ENCODE assay signal across 9 mouse cellular contexts in genomic region chr5:124438229-124438628, GRCm38 (mm10). TPM values are rescaled to one million over a fixed set of nuclear protein-coding genes. Genes with fewer than 3 reads are reported as not detected.
DNase-seq lines count a peak whose midpoint lies in the region; ATAC-seq and TF ChIP-seq lines count a peak whose summit lies in the region.
"Had no signal": no experiment of that assay in that cellular context is flagged by ENCODE, and none has a peak within 500 bp of the region (broad histone marks: within the 10 kb centered on the region; RNA-seq: fewer than 3 reads in every experiment).

No protein-coding gene starts in this region.

- TF ChIP-seq POLR2A in lung, adult 2 months (IDR thresholded peaks at IDR 0.05; ENCODE audit: borderline replicate concordance, extremely low read depth, low read depth, low read length), result no peak

- H3K27ac ChIP-seq in heart, embryonic 16.5 days (ENCODE audit: low read length), result peak overlapping the region; percentile 74

- no peak overlapping the region for H3K9ac ChIP-seq in heart, embryonic 16.5 days (ENCODE audit: low read length)

- peaks cover 8% of the 10 kb centered on the region for H3K4me1 ChIP-seq in heart, embryonic 16.5 days (ENCODE audit: control insufficient read depth, insufficient read depth, low read length)
- no peaks in the 10 kb centered on the region for H3K4me1 ChIP-seq in lung, adult 2 months (ENCODE audit: control insufficient read depth, insufficient read depth, low read length)

- peak; percentile 56 to 69 for DNase-seq in spleen, postnatal 36 days (ENCODE audit: low spot score in 2 of 2)
- DNase-seq in spleen, adult 12 weeks (ENCODE audit: low spot score), result no peak
- peak; percentile 48 for DNase-seq in lung, adult 2 months
- DNase-seq in thymus, postnatal 36 days, result peak; percentile 50 to 63
- no peak for DNase-seq in ovary, postnatal 10 days (ENCODE audit: low spot score)
- no peak for DNase-seq in ovary, adult 18-20 months (ENCODE audit: low spot score)
- DNase-seq in left cerebral cortex, adult 18-20 months (ENCODE audit: low spot score in 2 of 2), result no peak

- 79% methylated on average over 5 of the region's 5 CpGs for WGBS in heart, embryonic 16.5 days
- 63% methylated on average over 5 of the region's 5 CpGs for WGBS in lung, adult 2 months

- H3K4me3 ChIP-seq in heart, embryonic 16.5 days (ENCODE audit: low read length), result no peak overlapping the region
- no peak overlapping the region for H3K4me3 ChIP-seq in lung, adult 2 months (replicated peaks; ENCODE audit: extremely low read depth, low read depth, low read length)

- no peaks in the 10 kb centered on the region for H3K36me3 ChIP-seq in heart, embryonic 16.5 days (ENCODE audit: control insufficient read depth, insufficient read depth)
- H3K36me3 ChIP-seq: embryonic facial prominence, embryonic 13.5 days had no signal

- no peaks in the 10 kb centered on the region for H3K27me3 ChIP-seq in heart, embryonic 16.5 days (ENCODE audit: control insufficient read depth, insufficient read depth, low read length)
- H3K27me3 ChIP-seq: embryonic facial prominence, embryonic 13.5 days had no signal

- H3K4me2 ChIP-seq in heart, embryonic 16.5 days (ENCODE audit: low read depth, low read length), result no peak overlapping the region

- peak; percentile 62 for TF ChIP-seq CTCF in lung, adult 2 months (IDR thresholded peaks at IDR 0.05; ENCODE audit: insufficient read depth, low read length)

- 0 out of 2 replicates have a peak, but pooled peaks cover 2% of the 10 kb centered on the region for H3K9me3 ChIP-seq in heart, embryonic 16.5 days (replicated peaks; ENCODE audit: control insufficient read depth, low read length)
- H3K9me3 ChIP-seq: embryonic facial prominence, embryonic 13.5 days had no signal

- no peak for ATAC-seq in heart, embryonic 16.5 days (replicated peaks; ENCODE audit: extremely low read depth, insufficient read depth, low FRiP score)

RNA-seq across cellular contexts. Expression of gene Kmt5a, which starts 1.5 kb away (rescaled TPM):
- 30.4 and 31.2 TPM in 2 replicates for polyA plus RNA-seq in heart, embryonic 16.5 days (2015; fragmentation: Nextera tagmentation; extraction: Ambion mirVana)
- 31.7 and 36.5 TPM in 2 replicates for polyA plus RNA-seq in lung, adult 2 months (2012; rRNA removed)
- 10 to 100 TPM; 61.5 to 64.2 TPM for total RNA-seq in left cerebral cortex, adult 18-20 months (2021)

RNA-seq across cellular contexts. Expression of gene Sbno1, which starts 12.4 kb away (rescaled TPM):
- 57.9 and 61.1 TPM in 2 replicates for polyA plus RNA-seq in heart, embryonic 16.5 days (2015; fragmentation: Nextera tagmentation; extraction: Ambion mirVana)
- polyA plus RNA-seq in lung, adult 2 months (2012; rRNA removed), result 15.5 and 19.2 TPM in 2 replicates
- 100 to 1,000 TPM; 175 to 185 TPM for total RNA-seq in left cerebral cortex, adult 18-20 months (2021)

RNA-seq across cellular contexts. Expression of gene Rilpl2, which starts 39.9 kb away (rescaled TPM):
- polyA plus RNA-seq in heart, embryonic 16.5 days (2015; fragmentation: Nextera tagmentation; extraction: Ambion mirVana), result 19.2 and 21.3 TPM in 2 replicates
- 19.6 and 20.6 TPM in 2 replicates for polyA plus RNA-seq in lung, adult 2 months (2012; rRNA removed)
- 10 to 100 TPM; 17.5 to 19.3 TPM for total RNA-seq in left cerebral cortex, adult 18-20 months (2021)

RNA-seq across cellular contexts. Expression of gene Snrnp35, which starts 44.7 kb away (rescaled TPM):
- polyA plus RNA-seq in heart, embryonic 16.5 days (2015; fragmentation: Nextera tagmentation; extraction: Ambion mirVana), result 23.2 and 24.1 TPM in 2 replicates
- polyA plus RNA-seq in lung, adult 2 months (2012; rRNA removed), result 3.0 and 4.8 TPM in 2 replicates
- 10 to 100 TPM; 23.0 to 27.5 TPM for total RNA-seq in left cerebral cortex, adult 18-20 months (2021)

Comparison
In these comparisons a context has a peak if more than half of its experiments do, and no peak if none do; other contexts are left out.
1. DNase-seq: peak in spleen, postnatal 36 days (2 of 2), lung, adult 2 months (single experiment) and thymus, postnatal 36 days (2 of 2); none in spleen, adult 12 weeks (single experiment), ovary, postnatal 10 days (single experiment), ovary, adult 18-20 months (single experiment) and left cerebral cortex, adult 18-20 months (0 of 2).